In the genomic region with DNA sequence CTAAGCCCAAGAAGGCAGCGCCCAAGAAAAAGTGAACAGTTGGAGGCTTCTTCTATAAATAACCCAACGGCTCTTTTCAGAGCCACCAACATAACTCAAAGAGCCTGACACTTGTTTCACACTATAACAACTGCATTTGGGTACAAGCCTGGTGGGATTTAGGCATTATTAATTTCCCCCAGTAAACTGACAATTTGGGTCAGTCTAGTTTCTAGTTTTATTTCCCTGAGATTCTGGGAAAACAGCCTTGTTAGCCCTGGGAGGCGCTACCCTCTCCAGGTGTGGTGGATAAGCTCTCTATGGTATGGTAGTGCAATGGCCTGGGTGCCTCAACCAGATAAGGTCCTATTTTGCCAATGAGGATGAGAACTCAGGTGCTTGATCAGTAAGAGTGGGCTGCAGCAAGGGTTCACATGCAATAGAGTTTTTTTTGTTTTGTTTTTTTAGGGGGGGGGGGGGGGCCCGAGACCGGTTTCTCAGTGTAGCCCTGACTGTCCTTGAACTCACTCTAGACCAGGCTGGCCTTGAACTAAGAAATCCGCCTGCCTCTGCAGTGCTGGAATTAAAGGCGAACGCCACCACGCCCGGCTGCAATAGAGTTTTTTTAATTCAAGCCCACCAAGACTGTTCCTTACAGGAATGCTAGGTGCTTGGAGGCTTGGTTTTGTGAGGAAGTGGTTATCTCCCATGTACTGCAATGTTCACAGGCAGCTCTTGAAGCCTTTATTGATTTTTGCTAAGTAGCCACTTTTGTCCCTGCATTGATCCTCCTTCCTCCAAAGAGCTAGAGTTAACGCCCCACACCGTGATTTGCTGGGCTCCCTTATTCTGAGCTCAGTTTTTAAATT, we compare ENCODE assay signal across 8 mouse cellular contexts. TPM values are rescaled to one million over a fixed set of nuclear protein-coding genes. Genes with fewer than 3 reads are reported as not detected.
DNase-seq lines count a peak whose midpoint lies in the region; ATAC-seq and TF ChIP-seq lines count a peak whose summit lies in the region.

No protein-coding gene starts in this region.

- no peaks in the 10 kb centered on the region for H3K36me3 ChIP-seq in lung, embryonic 14.5 days (ENCODE audit: insufficient read depth)
- H3K36me3 ChIP-seq in hindbrain, postnatal 0 days (ENCODE audit: insufficient read depth, low read length): no peaks in the 10 kb centered on the region

- H3K27ac ChIP-seq in lung, embryonic 14.5 days (ENCODE audit: low read depth): peak overlapping the region; percentile 99
- H3K27ac ChIP-seq in hindbrain, postnatal 0 days: peak overlapping the region; percentile 89; the same call in 1 of the 2 replicates

- no peaks in the 10 kb centered on the region for H3K27me3 ChIP-seq in lung, embryonic 14.5 days (ENCODE audit: insufficient read depth, low read length)
- no peaks in the 10 kb centered on the region for H3K27me3 ChIP-seq in hindbrain, postnatal 0 days (ENCODE audit: insufficient read depth, low read length)

- TF ChIP-seq CTCF in lung, embryonic 14.5 days (IDR thresholded peaks at IDR 0.05; ENCODE audit: low read depth): no peak
- no peak for TF ChIP-seq CTCF in hindbrain, postnatal 0 days (IDR thresholded peaks at IDR 0.05; ENCODE audit: low read depth)

- no peaks in the 10 kb centered on the region for H3K9me3 ChIP-seq in lung, embryonic 14.5 days (ENCODE audit: low read depth, low read length)
- H3K9me3 ChIP-seq in hindbrain, postnatal 0 days (ENCODE audit: low read length): no peaks in the 10 kb centered on the region

- peak overlapping the region; percentile 90 for H3K4me2 ChIP-seq in lung, embryonic 14.5 days
- peak overlapping the region; percentile 84 for H3K4me2 ChIP-seq in hindbrain, postnatal 0 days (ENCODE audit: low read depth, low read length)

- H3K4me3 ChIP-seq in lung, embryonic 14.5 days (ENCODE audit: low read depth, low read length): peak overlapping the region; percentile 54
- peak overlapping the region; percentile 55 for H3K4me3 ChIP-seq in hindbrain, postnatal 0 days (ENCODE audit: low read length)

- no peak for ATAC-seq in lung, embryonic 14.5 days (ENCODE audit: insufficient read depth)
- ATAC-seq in hindbrain, postnatal 0 days: no peak

- peak overlapping the region; percentile 76 for H3K9ac ChIP-seq in lung, embryonic 14.5 days
- peak overlapping the region; percentile 65 for H3K9ac ChIP-seq in hindbrain, postnatal 0 days (replicated peaks; ENCODE audit: low read length)

- DNase-seq in lung, embryonic 14.5 days: peak; percentile 38
- DNase-seq in lung, postnatal 10 days: no peak
- peak; percentile 61 for DNase-seq in embryo, embryonic 10.5 days (ENCODE audit: low spot score)
- no peak for DNase-seq in hindbrain, postnatal 0 days (ENCODE audit: low spot score)
- peak; percentile 7 for DNase-seq in naive thymus-derived CD4-positive, alpha-beta T cell, adult 2 months (ENCODE audit: low read depth)
- DNase-seq in frontal cortex, postnatal 14 days (ENCODE audit: low spot score in 2 of 2): no peak
- DNase-seq in kidney, postnatal 4 days: no peak
- no peak for DNase-seq in cerebellum, postnatal 25 days

- 27% methylated on average over 11 of the region's 12 CpGs for WGBS in lung, embryonic 14.5 days
- WGBS in hindbrain, postnatal 0 days: 37% methylated on average over 12 of the region's 12 CpGs

- peaks cover 5% of the 10 kb centered on the region; the same call in 1 of the 2 replicates for H3K4me1 ChIP-seq in lung, embryonic 14.5 days (ENCODE audit: insufficient read depth)
- H3K4me1 ChIP-seq in hindbrain, postnatal 0 days (ENCODE audit: insufficient read depth, low read length): peaks cover 6% of the 10 kb centered on the region

RNA-seq across cellular contexts. Expression of gene Hist1h1a, which starts 1.1 kb away (rescaled TPM):
- 5.2 and 5.5 TPM in 2 replicates for polyA plus RNA-seq in lung, embryonic 14.5 days (2014; fragmentation: Nextera tagmentation; extraction: Ambion mirVana)
- total RNA-seq in hindbrain, postnatal 0 days (2014; rRNA removed): 223 and 241 TPM in 2 replicates
- polyA plus RNA-seq in hindbrain, postnatal 0 days (2015; fragmentation: Nextera tagmentation; extraction: Ambion mirVana): 0.59 and 0.61 TPM in 2 replicates

RNA-seq across cellular contexts. Expression of gene Hist1h3a, which starts 2.4 kb away (rescaled TPM):
- 7.4 and 9.2 TPM in 2 replicates for polyA plus RNA-seq in lung, embryonic 14.5 days (2014; fragmentation: Nextera tagmentation; extraction: Ambion mirVana)
- 2,055 and 2,536 TPM in 2 replicates for total RNA-seq in hindbrain, postnatal 0 days (2014; rRNA removed)
- polyA plus RNA-seq in hindbrain, postnatal 0 days (2015; fragmentation: Nextera tagmentation; extraction: Ambion mirVana): 1.5 and 2.1 TPM in 2 replicates

RNA-seq across cellular contexts. Expression of gene Hist1h4a, which starts 3.5 kb away (rescaled TPM):
- polyA plus RNA-seq in lung, embryonic 14.5 days (2014; fragmentation: Nextera tagmentation; extraction: Ambion mirVana): 0.66 TPM in 1 of 2 replicates, not detected in the other
- 789 and 958 TPM in 2 replicates for total RNA-seq in hindbrain, postnatal 0 days (2014; rRNA removed)
- polyA plus RNA-seq in hindbrain, postnatal 0 days (2015; fragmentation: Nextera tagmentation; extraction: Ambion mirVana): 0.53 TPM in 1 of 2 replicates, not detected in the other

RNA-seq across cellular contexts. Expression of gene Trim38, which starts 5.2 kb away (rescaled TPM):
- polyA plus RNA-seq in lung, embryonic 14.5 days (2014; fragmentation: Nextera tagmentation; extraction: Ambion mirVana): 0.12 TPM in 1 of 2 replicates, not detected in the other
- not detected in 2 replicates for total RNA-seq in hindbrain, postnatal 0 days (2014; rRNA removed)
- polyA plus RNA-seq in hindbrain, postnatal 0 days (2015; fragmentation: Nextera tagmentation; extraction: Ambion mirVana): not detected in 2 replicates

RNA-seq across cellular contexts. Expression of gene Hist1h4b, which starts 7.7 kb away (rescaled TPM):
- 4.3 and 7.5 TPM in 2 replicates for polyA plus RNA-seq in lung, embryonic 14.5 days (2014; fragmentation: Nextera tagmentation; extraction: Ambion mirVana)
- 334 and 514 TPM in 2 replicates for total RNA-seq in hindbrain, postnatal 0 days (2014; rRNA removed)
- polyA plus RNA-seq in hindbrain, postnatal 0 days (2015; fragmentation: Nextera tagmentation; extraction: Ambion mirVana): 1.3 and 2.8 TPM in 2 replicates

Comparison
In these comparisons a context has a peak if more than half of its experiments do, and no peak if none do; other contexts are left out.
1. DNase-seq: peak in lung, embryonic 14.5 days (single experiment), embryo, embryonic 10.5 days (single experiment) and naive thymus-derived CD4-positive, alpha-beta T cell, adult 2 months (single experiment); none in lung, postnatal 10 days (single experiment), hindbrain, postnatal 0 days (single experiment), frontal cortex, postnatal 14 days (0 of 2), kidney, postnatal 4 days (0 of 2) and cerebellum, postnatal 25 days (0 of 2).